Comparison of ENCODE assay signal across 11 mouse cellular contexts in genomic region chr14:46019240-46020025, GRCm38 (mm10).
DNase-seq lines count a peak whose midpoint lies in the region; ATAC-seq and TF ChIP-seq lines count a peak whose summit lies in the region.
"Had no signal": no experiment of that assay in that cellular context is flagged by ENCODE, and none has a peak within 500 bp of the region (broad histone marks: within the 10 kb centered on the region; RNA-seq: fewer than 3 reads in every experiment).

No protein-coding gene starts in this region.

- peak overlapping the region; percentile 30 for H3K4me2 ChIP-seq in intestine, embryonic 14.5 days (ENCODE audit: low read length)
- no peak overlapping the region for H3K4me2 ChIP-seq in intestine, postnatal 0 days (replicated peaks; ENCODE audit: low read depth)
- no peak overlapping the region for H3K4me2 ChIP-seq in hindbrain, postnatal 0 days (ENCODE audit: low read depth, low read length)
- H3K4me2 ChIP-seq: heart, embryonic 15.5 days had no signal

- no peaks in the 10 kb centered on the region for H3K36me3 ChIP-seq in intestine, embryonic 14.5 days (ENCODE audit: control insufficient read depth, insufficient read depth, low read length)
- H3K36me3 ChIP-seq in intestine, postnatal 0 days (ENCODE audit: control insufficient read depth, insufficient read depth), result no peaks in the 10 kb centered on the region
- no peaks in the 10 kb centered on the region for H3K36me3 ChIP-seq in hindbrain, postnatal 0 days (ENCODE audit: insufficient read depth, low read length)
- H3K36me3 ChIP-seq: heart, embryonic 15.5 days had no signal

- peak overlapping the region; percentile 87 for H3K27ac ChIP-seq in intestine, embryonic 14.5 days (ENCODE audit: low read depth)
- H3K27ac ChIP-seq in intestine, postnatal 0 days (ENCODE audit: low read depth, low read length), result no peak overlapping the region
- H3K27ac ChIP-seq in hindbrain, postnatal 0 days, result no peak overlapping the region
- H3K27ac ChIP-seq: heart, embryonic 15.5 days had no signal

- TF ChIP-seq CTCF in intestine, postnatal 0 days (IDR thresholded peaks at IDR 0.05; ENCODE audit: low read depth), result no peak
- no peak for TF ChIP-seq CTCF in hindbrain, postnatal 0 days (IDR thresholded peaks at IDR 0.05; ENCODE audit: low read depth)

- peaks cover 29% of the 10 kb centered on the region; the same call in 1 of the 2 replicates for H3K4me1 ChIP-seq in intestine, embryonic 14.5 days (replicated peaks; ENCODE audit: control insufficient read depth, insufficient read depth, low read length)
- peaks cover 16% of the 10 kb centered on the region for H3K4me1 ChIP-seq in intestine, postnatal 0 days (replicated peaks; ENCODE audit: control insufficient read depth, insufficient read depth, low read length)
- H3K4me1 ChIP-seq in hindbrain, postnatal 0 days (ENCODE audit: insufficient read depth, low read length), result no peaks in the 10 kb centered on the region
- H3K4me1 ChIP-seq: megakaryocyte, embryonic 14.5 days had no signal

- no peaks in the 10 kb centered on the region for H3K9me3 ChIP-seq in intestine, embryonic 14.5 days (ENCODE audit: control insufficient read depth, low read length)
- no peaks in the 10 kb centered on the region for H3K9me3 ChIP-seq in intestine, postnatal 0 days (ENCODE audit: control insufficient read depth)
- H3K9me3 ChIP-seq in hindbrain, postnatal 0 days (ENCODE audit: low read length), result no peaks in the 10 kb centered on the region
- H3K9me3 ChIP-seq: heart, embryonic 15.5 days; megakaryocyte, embryonic 14.5 days had no signal

- peak; percentile 59 for DNase-seq in intestine, embryonic 14.5 days (ENCODE audit: low spot score)
- DNase-seq in embryo, embryonic 11 days, result peak; percentile 67
- peak; percentile 32 for DNase-seq in hindbrain, postnatal 0 days (ENCODE audit: low spot score)
- peak; percentile 77 for DNase-seq in mesoderm, embryonic 11.5 days (ENCODE audit: low read depth, low spot score)
- DNase-seq in cerebellum, adult 11 months, result no peak
- no peak for DNase-seq in right cerebral cortex, adult 18-20 months
- no peak for DNase-seq in heart, postnatal 4 days

- 0 out of 2 replicates have a peak, but pooled peaks have one; percentile 21 for ATAC-seq in intestine, embryonic 14.5 days (replicated peaks; ENCODE audit: low FRiP score, low TSS enrichment, low read depth)
- ATAC-seq in intestine, postnatal 0 days, result no peak
- ATAC-seq in hindbrain, postnatal 0 days, result no peak
- ATAC-seq: forebrain, embryonic 14.5 days had no signal

- WGBS in intestine, embryonic 14.5 days, result 31% methylated on average over 14 of the region's 14 CpGs
- WGBS in intestine, postnatal 0 days, result 55% methylated on average over 14 of the region's 14 CpGs
- 53% methylated on average over 14 of the region's 14 CpGs for WGBS in hindbrain, postnatal 0 days

- H3K27me3 ChIP-seq in intestine, embryonic 14.5 days (replicated peaks; ENCODE audit: control insufficient read depth, insufficient read depth, low read length), result no peaks in the 10 kb centered on the region
- H3K27me3 ChIP-seq in intestine, postnatal 0 days (replicated peaks; ENCODE audit: control insufficient read depth, insufficient read depth, low read length), result no peaks in the 10 kb centered on the region
- H3K27me3 ChIP-seq in hindbrain, postnatal 0 days (ENCODE audit: insufficient read depth, low read length), result no peaks in the 10 kb centered on the region
- H3K27me3 ChIP-seq: heart, embryonic 15.5 days; megakaryocyte, embryonic 14.5 days had no signal

- no peak overlapping the region for H3K9ac ChIP-seq in intestine, embryonic 14.5 days (ENCODE audit: low read length)
- no peak overlapping the region for H3K9ac ChIP-seq in intestine, postnatal 0 days (ENCODE audit: low read depth, low read length)
- H3K9ac ChIP-seq in hindbrain, postnatal 0 days (replicated peaks; ENCODE audit: low read length), result no peak overlapping the region
- H3K9ac ChIP-seq: heart, embryonic 15.5 days had no signal

- no peak overlapping the region for H3K4me3 ChIP-seq in intestine, embryonic 14.5 days (ENCODE audit: low read depth, low read length)
- H3K4me3 ChIP-seq in intestine, postnatal 0 days (ENCODE audit: low read depth, low read length), result no peak overlapping the region
- no peak overlapping the region for H3K4me3 ChIP-seq in hindbrain, postnatal 0 days (ENCODE audit: low read length)
- H3K4me3 ChIP-seq: heart, embryonic 15.5 days; megakaryocyte, embryonic 14.5 days had no signal

Comparison
In these comparisons a context has a peak if more than half of its experiments do, and no peak if none do; other contexts are left out.
1. DNase-seq: peak in intestine, embryonic 14.5 days (single experiment), embryo, embryonic 11 days (single experiment), hindbrain, postnatal 0 days (single experiment) and mesoderm, embryonic 11.5 days (single experiment); none in cerebellum, adult 11 months (single experiment), right cerebral cortex, adult 18-20 months (single experiment) and heart, postnatal 4 days (single experiment).